Mouse (Mus musculus) G1E (cell line): ENCODE results near the gene Anapc7. TPM values are rescaled to one million over a fixed set of nuclear protein-coding genes. Genes with fewer than 3 reads are reported as not detected.

Source experiments
- ATAC-seq: 2 replicates; pipeline ENCODE4 v1.8.0; 2016; ENCODE audit warnings: mild to moderate bottlenecking; ENCODE audit not compliant: insufficient number of reproducible peaks, poor library complexity, low FRiP score, severe bottlenecking; ENCODE audit errors: extremely low read depth
- DNase-seq: peaks from one replicate; pipeline ENCODE4 v3.0.0; 2012; ENCODE audit warnings: low spot score
- H3K27me3 ChIP-seq: 2 replicates; pipeline ENCODE4 v1.6.1; 2012; ENCODE audit warnings: mild to moderate bottlenecking, low read length, inconsistent platforms; ENCODE audit not compliant: insufficient read depth
- H3K36me3 ChIP-seq: replicated peaks from 2 replicates; pipeline ENCODE3; 2012; ENCODE audit warnings: mild to moderate bottlenecking, inconsistent platforms
- H3K4me1 ChIP-seq: 2 replicates; pipeline ENCODE4 v1.6.1; 2012; ENCODE audit warnings: low read depth, low read length, inconsistent platforms, mixed read lengths; ENCODE audit not compliant: insufficient read depth
- H3K4me3 ChIP-seq: 2 replicates; pipeline ENCODE4 v1.5.1; 2012; ENCODE audit warnings: low read depth, mild to moderate bottlenecking, inconsistent platforms, low read length, moderate library complexity, mixed read lengths
- H3K9me3 ChIP-seq: replicated peaks from 2 replicates; pipeline ENCODE4 v1.6.1; 2012; ENCODE audit warnings: inconsistent platforms
- CTCF ChIP-seq: IDR thresholded peaks from 2 replicates; pipeline ENCODE4 v1.5.1; 2012; ENCODE audit warnings: low read depth, low read length, inconsistent platforms, mixed read lengths
- GATA1 ChIP-seq: IDR thresholded peaks from 2 replicates; pipeline ENCODE4 v1.6.1; 2012; ENCODE audit warnings: borderline replicate concordance, low read length, inconsistent platforms, mixed read lengths
- GATA2 ChIP-seq: IDR thresholded peaks from 2 replicates; pipeline ENCODE4 v1.6.1; 2012; ENCODE audit warnings: low read depth, low read length, inconsistent platforms, borderline replicate concordance
- POLR2AphosphoS5 ChIP-seq: IDR thresholded peaks from 2 replicates; pipeline ENCODE4 v1.6.1; 2012; ENCODE audit warnings: low read depth, low read length, inconsistent platforms; ENCODE audit not compliant: insufficient replicate concordance
- TAL1 ChIP-seq: conservative IDR thresholded peaks from 2 replicates; pipeline ENCODE4 v1.6.1; 2012; ENCODE audit warnings: low read depth, low read length, inconsistent platforms, mixed read lengths
- polyA plus RNA-seq: library from polyadenylated mRNA; stranded (reverse); fragments of >175 nt; gene quantifications from 2 replicates; pipeline ENCODE4 v1.2.3, GENCODE M21; 2012
- total RNA-seq, 2 experiments: library from RNA; stranded (forward) in 1 of 2; stranded (reverse) in 1 of 2; fragments of 200-1000 nt in 1 of 2; fragments of >200 nt in 1 of 2; fragmentation: Nextera tagmentation in 1 of 2; gene quantifications; 2 replicates each; pipeline ENCODE4 v1.2.3; 2014 to 2017

The Anapc7 gene
- total and polyA plus RNA-seq, 3 experiments, result 21.8 to 26.1 (median 24.5) TPM

DNA sequence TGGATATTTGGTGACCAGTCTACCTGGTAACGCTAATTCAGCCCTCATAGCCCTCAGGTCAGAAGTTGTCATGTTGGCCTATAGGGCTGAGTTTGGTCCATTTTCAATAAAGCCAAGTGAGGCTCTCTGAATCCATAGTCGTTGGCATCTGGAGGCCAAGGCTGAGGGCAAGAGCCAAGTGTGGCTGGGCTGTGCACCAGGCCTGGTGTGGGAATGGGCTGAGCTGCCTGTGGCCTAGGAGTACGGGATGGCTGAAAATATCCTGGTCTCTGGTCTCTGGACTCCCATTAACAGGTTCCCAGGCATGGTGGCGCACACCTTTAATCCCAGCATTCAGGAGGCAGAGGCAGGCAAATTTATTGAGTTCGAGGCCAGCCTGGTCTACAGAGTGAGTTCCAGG, 31.5 kb upstream of the Anapc7 start:
- no peak for DNase-seq
- TF ChIP-seq CTCF (no peak), GATA1 (no peak), POLR2AphosphoS5 (no peak), TAL1 (no peak), GATA2 (no peak)
- H3K9me3 ChIP-seq, result no peaks in the 10 kb centered on the region
- H3K36me3 ChIP-seq, result peaks cover 32% of the 10 kb centered on the region
- ATAC-seq, result no peak
- no peaks in the 10 kb centered on the region for H3K27me3 ChIP-seq
- peaks cover 20% of the 10 kb centered on the region for H3K4me1 ChIP-seq
- no peak overlapping the region for H3K4me3 ChIP-seq

DNA sequence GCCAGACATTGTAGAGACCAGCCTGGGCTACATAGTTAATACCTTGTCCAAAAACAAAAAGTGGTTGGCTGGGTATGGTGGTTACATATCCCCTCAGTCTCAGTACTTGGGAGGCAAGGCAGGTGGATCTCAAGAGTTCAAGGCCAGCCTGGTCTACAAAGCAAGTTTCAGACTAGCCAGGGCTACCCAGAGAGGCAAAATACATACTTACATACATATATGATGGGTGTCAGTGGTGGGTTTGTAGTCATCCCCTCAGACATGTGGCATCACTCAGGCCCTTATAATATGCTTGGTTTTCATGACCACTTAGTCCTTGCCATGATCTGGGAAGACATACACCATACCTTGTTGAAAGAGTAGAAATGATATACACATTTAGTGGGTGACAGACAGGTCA, 30.8 kb upstream of the Anapc7 start:
- no peaks in the 10 kb centered on the region for H3K9me3 ChIP-seq
- DNase-seq, result no peak
- no peak for ATAC-seq
- peaks cover 23% of the 10 kb centered on the region for H3K4me1 ChIP-seq
- H3K27me3 ChIP-seq, result no peaks in the 10 kb centered on the region
- TF ChIP-seq TAL1 (no peak), GATA1 (no peak), CTCF (no peak), POLR2AphosphoS5 (no peak), GATA2 (no peak)
- peaks cover 39% of the 10 kb centered on the region for H3K36me3 ChIP-seq
- H3K4me3 ChIP-seq, result no peak overlapping the region

DNA sequence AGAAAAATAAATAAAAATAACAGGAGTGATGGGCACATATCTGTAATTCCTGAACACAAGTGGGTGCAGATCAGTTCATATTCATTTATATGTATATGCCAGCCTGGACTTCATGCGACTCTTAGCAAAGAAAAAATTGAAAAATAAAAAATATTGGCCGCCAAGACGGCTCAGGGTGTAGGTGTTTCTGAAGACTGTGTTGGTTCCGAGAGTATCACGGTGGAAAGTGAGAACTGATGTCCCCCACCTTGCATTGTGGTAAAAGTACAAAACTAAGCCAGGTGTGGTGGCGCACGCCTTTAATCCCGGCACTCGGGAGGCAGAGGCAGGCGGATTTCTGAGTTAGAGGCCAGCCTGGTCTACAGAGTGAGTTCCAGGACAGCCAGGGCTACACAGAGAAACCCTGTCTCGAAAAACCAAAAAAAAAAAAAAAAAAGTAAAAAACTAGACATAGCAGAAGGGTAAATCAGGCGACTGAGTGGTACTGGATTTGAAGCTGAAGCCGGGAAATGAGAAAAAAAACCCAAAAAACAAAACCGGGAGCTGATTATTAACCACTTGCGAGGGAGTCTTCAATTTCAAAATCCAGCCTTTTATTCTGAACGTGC, 30.2 kb upstream of the Anapc7 start:
- TF ChIP-seq CTCF, result no peak
- no peak for TF ChIP-seq TAL1
- no peak for TF ChIP-seq GATA1
- TF ChIP-seq POLR2AphosphoS5, result no peak
- no peak for TF ChIP-seq GATA2
- Histone ChIP-seq H3K36me3 (peaks cover 42% of the 10 kb centered on the region), H3K27me3 (no peaks in the 10 kb centered on the region), H3K4me3 (peak overlapping the region; percentile 94; the same call in 1 of the 2 replicates), H3K9me3 (no peaks in the 10 kb centered on the region), H3K4me1 (peaks cover 23% of the 10 kb centered on the region)
- no peak for ATAC-seq
- no peak for DNase-seq

DNA sequence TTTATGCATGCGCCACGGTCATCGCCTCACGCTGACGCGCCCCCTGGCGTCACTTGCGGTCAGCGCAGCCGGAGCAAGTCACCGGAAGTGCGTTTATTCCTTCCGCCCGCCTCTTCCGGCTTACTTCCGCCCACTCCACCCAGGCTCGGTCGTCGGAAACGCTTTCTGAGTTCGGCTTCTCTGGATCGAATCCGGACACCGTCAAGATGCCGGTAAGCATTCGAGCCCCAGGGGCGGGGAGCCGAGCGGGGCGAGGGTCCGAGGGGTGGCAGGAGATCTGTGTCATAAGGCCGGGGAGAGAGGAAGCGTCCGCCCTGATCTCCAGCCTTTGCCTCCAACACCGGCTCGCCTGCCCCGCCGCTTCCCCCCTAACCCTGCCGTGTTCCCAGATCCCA, 29.7 kb upstream of the Anapc7 start, which contains the start of gene Arpc3:
TSS of gene Arpc3 (plus strand) at position 93 of the 395 bp plus-strand sequence.
- Histone ChIP-seq H3K9me3 (no peaks in the 10 kb centered on the region), H3K4me1 (peaks cover 23% of the 10 kb centered on the region), H3K36me3 (peaks cover 47% of the 10 kb centered on the region), H3K4me3 (peak within 1 kb of the TSS; percentile 94), H3K27me3 (no peaks in the 10 kb centered on the region)
- DNase-seq (peak; percentile 71), ATAC-seq (peak; percentile 89)
- TF ChIP-seq POLR2AphosphoS5 (no peak), CTCF (peak; percentile 73)

DNA sequence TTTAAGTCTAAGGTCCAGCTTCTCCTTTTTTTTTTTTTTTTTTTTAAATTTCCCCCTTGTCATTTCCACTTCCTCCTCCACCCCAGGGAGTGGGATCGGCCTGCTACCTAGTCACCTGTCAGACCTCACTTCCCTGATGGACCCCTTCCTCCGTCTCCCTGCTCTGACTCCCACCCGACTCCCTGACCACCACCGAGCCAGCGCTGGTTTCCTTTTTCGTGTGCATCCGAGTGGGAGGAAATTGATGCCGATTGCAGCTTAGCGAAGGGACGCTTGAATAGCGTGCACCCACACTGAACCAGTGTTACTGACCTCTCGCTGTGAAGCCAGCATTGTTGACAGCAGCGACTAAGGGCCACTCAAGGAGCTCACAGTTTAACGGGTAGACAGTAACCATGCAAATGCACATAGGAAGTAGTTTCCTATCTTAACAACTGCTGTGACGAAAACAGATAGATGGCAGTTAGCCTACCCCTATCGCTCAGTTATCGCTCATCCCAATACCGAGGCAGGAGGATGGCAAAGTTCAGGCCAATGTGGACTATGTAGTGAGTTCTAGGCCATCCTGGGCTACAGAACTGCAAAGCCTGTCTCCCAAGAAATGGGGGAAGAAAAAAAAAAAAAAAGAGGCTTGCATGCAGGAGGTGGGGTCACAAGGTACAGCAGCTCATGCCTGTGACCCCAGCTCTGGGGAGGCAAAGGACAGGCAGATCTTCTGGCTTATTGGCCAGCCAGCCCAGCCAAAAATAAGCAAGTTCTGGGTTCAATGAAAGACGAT, 29.1 kb upstream of the Anapc7 start:
- 0 out of 2 replicates have a peak, but pooled peaks have one; percentile 8 for ATAC-seq
- H3K4me1 ChIP-seq, result peaks cover 23% of the 10 kb centered on the region

DNA sequence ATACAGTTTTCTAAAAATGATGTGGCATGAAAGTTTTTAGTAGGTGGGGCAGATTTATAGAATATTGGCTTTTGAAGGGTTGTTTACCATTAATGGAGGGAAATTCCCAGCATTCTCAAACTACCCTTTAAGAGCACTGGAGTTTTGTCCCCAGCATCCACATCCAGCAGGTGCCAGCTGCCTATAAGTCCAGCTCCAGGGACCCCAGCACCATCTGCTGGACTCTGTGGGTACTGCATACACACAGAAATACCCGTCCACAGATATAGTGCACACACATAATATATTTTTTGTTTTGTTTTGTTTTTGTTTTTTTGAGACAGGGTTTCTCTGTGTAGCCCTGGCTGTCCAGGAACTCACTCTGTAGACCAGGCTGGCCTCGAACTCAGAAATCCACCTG, 27.6 kb upstream of the Anapc7 start:
- Histone ChIP-seq H3K27me3 (no peaks in the 10 kb centered on the region), H3K4me3 (no peak overlapping the region), H3K9me3 (no peaks in the 10 kb centered on the region), H3K4me1 (peaks cover 26% of the 10 kb centered on the region), H3K36me3 (peaks cover 67% of the 10 kb centered on the region)
- no peak for TF ChIP-seq TAL1
- peak; percentile 69 for TF ChIP-seq CTCF
- ATAC-seq (no peak; the same call in 1 of the 2 replicates), DNase-seq (no peak)

More for the DNA sequence above, 29.1 kb upstream of the Anapc7 start:
- Histone ChIP-seq H3K36me3 (peaks cover 53% of the 10 kb centered on the region), H3K4me3 (peak overlapping the region; percentile 94), H3K27me3 (no peaks in the 10 kb centered on the region), H3K9me3 (no peaks in the 10 kb centered on the region)
- no peak for TF ChIP-seq GATA2
- no peak for TF ChIP-seq GATA1
- TF ChIP-seq CTCF, result no peak
- TF ChIP-seq TAL1, result no peak
- no peak for TF ChIP-seq POLR2AphosphoS5
- DNase-seq, result peak; percentile 42
